Mouse (Mus musculus) thymus, adult 2 months (tissue): ENCODE measurements at regions not wholly inside any gene's neighbourhood (a gene's known extent, or its start where the extent isn't known, plus 50 kb on each side); places are given as distances from the start of the nearest gene placed in this dataset.

Experiments used
- CTCF ChIP-seq: fragments of 200-500 bp; IDR thresholded peaks from 2 replicates; pipeline ENCODE4 v1.5.1; 2012; ENCODE audit warnings: mild to moderate bottlenecking, control low read depth, low read length, moderate library complexity, borderline replicate concordance; ENCODE audit not compliant: control insufficient read depth, poor library complexity, insufficient read depth; ENCODE audit errors: extremely low read depth
- POLR2A ChIP-seq: fragments of 200-500 bp; IDR thresholded peaks from 2 replicates; pipeline ENCODE4 v1.6.1; 2012; ENCODE audit warnings: mild to moderate bottlenecking, low read length, control low read depth, moderate library complexity; ENCODE audit not compliant: control insufficient read depth, poor library complexity, insufficient read depth; ENCODE audit errors: extremely low read depth

GRCm38 (mm10) chr11:94836347-94836746 lies 53.8 kb upstream of the Tmem92 start:
- no peak for TF ChIP-seq POLR2A
- no peak for TF ChIP-seq CTCF
